Mouse (Mus musculus): ENCODE data around the gene Wdr60. TPM values are rescaled to one million over a fixed set of nuclear protein-coding genes. Genes with fewer than 3 reads are reported as not detected.
A peak's percentile ranks its signal among the peaks of the same experiment; 100 is the strongest.
"Not testable (repeated sequence)": the region's sequence is repeated elsewhere in the genome, so short reads cannot be mapped to it uniquely, and the experiment has no call there.

The Wdr60 gene
- polyA plus RNA-seq, 1 experiment from 2014 or later, result 24.7 TPM

GRCm38 (mm10) chr12:116280653-116281364, 18.0 kb upstream of the Wdr60 start, which contains the start of gene Esyt2:
TSS of gene Esyt2 (plus strand) at chr12:116281196.
- Histone ChIP-seq H3K36me3 (no peaks in the 10 kb centered on the region), H3K4me3 (replicated peaks) (peak within 1 kb of the TSS; percentile 88), H3K9ac (replicated peaks) (peak within 1 kb of the TSS; percentile 94), H3K27me3 (no peaks in the 10 kb centered on the region), H3K27ac (peak within 1 kb of the TSS; percentile 97), H3K4me1 (replicated peaks) (0 out of 2 replicates have a peak, but pooled peaks cover 6% of the 10 kb centered on the region), H3K4me2 (peak within 1 kb of the TSS; percentile 96), H3K9me3 (no peaks in the 10 kb centered on the region)
- WGBS, result under 1% methylated on average over 67 of the region's 68 CpGs
- peak; percentile 98 for ATAC-seq (ENCODE audit: insufficient number of reproducible peaks, insufficient read depth, low FRiP score, low TSS enrichment, low read depth)

- ATAC-seq (ENCODE audit: insufficient number of reproducible peaks, insufficient read depth, low FRiP score, low TSS enrichment, low read depth), result peak; percentile 16
- Histone ChIP-seq H3K4me3 (replicated peaks) (peak overlapping the region; percentile 88), H3K4me1 (replicated peaks) (0 out of 2 replicates have a peak, but pooled peaks cover 6% of the 10 kb centered on the region), H3K9me3 (no peaks in the 10 kb centered on the region), H3K9ac (replicated peaks) (peak overlapping the region; percentile 71), H3K4me2 (peak overlapping the region; percentile 60), H3K27ac (peak overlapping the region; percentile 97), H3K27me3 (no peaks in the 10 kb centered on the region), H3K36me3 (no peaks in the 10 kb centered on the region)
- WGBS, result 3% methylated on average over 7 of the region's 7 CpGs
These were observed 17.4 kb upstream of the Wdr60 start for GRCm38 (mm10) chr12:116280149-116280652.

GRCm38 (mm10) chr12:116279181-116279580, 16.4 kb upstream of the Wdr60 start:
- WGBS, result 93% methylated on average over 2 of the region's 2 CpGs
- Histone ChIP-seq H3K36me3 (no peaks in the 10 kb centered on the region), H3K9me3 (no peaks in the 10 kb centered on the region), H3K4me2 (no peak overlapping the region), H3K27ac (no peak overlapping the region), H3K9ac (replicated peaks) (no peak overlapping the region), H3K27me3 (no peaks in the 10 kb centered on the region), H3K4me1 (replicated peaks) (0 out of 2 replicates have a peak, but pooled peaks cover 6% of the 10 kb centered on the region), H3K4me3 (replicated peaks) (no peak overlapping the region)
- no peak for ATAC-seq (ENCODE audit: insufficient number of reproducible peaks, insufficient read depth, low FRiP score, low TSS enrichment, low read depth)

- no peak overlapping the region for H3K27ac ChIP-seq
- H3K4me1 ChIP-seq (replicated peaks), result 0 out of 2 replicates have a peak, but pooled peaks cover 6% of the 10 kb centered on the region
- H3K27me3 ChIP-seq, result no peaks in the 10 kb centered on the region
- H3K36me3 ChIP-seq, result no peaks in the 10 kb centered on the region
- no peak overlapping the region for H3K4me2 ChIP-seq
- no peaks in the 10 kb centered on the region for H3K9me3 ChIP-seq
- H3K9ac ChIP-seq (replicated peaks), result no peak overlapping the region
- H3K4me3 ChIP-seq (replicated peaks), result no peak overlapping the region
- ATAC-seq (ENCODE audit: insufficient number of reproducible peaks, insufficient read depth, low FRiP score, low TSS enrichment, low read depth), result no peak
- 88% methylated on average over 1 of the region's 1 CpGs for WGBS
These were observed 15.7 kb upstream of the Wdr60 start for GRCm38 (mm10) chr12:116278541-116278940.

- H3K36me3 ChIP-seq, result no peaks in the 10 kb centered on the region
- no peak overlapping the region for H3K9ac ChIP-seq (replicated peaks)
- 0 out of 2 replicates have a peak, but pooled peaks cover 4% of the 10 kb centered on the region for H3K4me1 ChIP-seq (replicated peaks)
- H3K4me3 ChIP-seq (replicated peaks), result no peak overlapping the region
- no peaks in the 10 kb centered on the region for H3K9me3 ChIP-seq
- H3K4me2 ChIP-seq, result no peak overlapping the region
- H3K27ac ChIP-seq, result no peak overlapping the region
- 74% methylated on average over 2 of the region's 2 CpGs for WGBS
- no peaks in the 10 kb centered on the region for H3K27me3 ChIP-seq
- no peak for ATAC-seq (ENCODE audit: insufficient number of reproducible peaks, insufficient read depth, low FRiP score, low TSS enrichment, low read depth)
These were observed 14.1 kb upstream of the Wdr60 start for GRCm38 (mm10) chr12:116276961-116277360.

- Histone ChIP-seq H3K36me3 (no peaks in the 10 kb centered on the region), H3K9ac (replicated peaks) (no peak overlapping the region), H3K4me3 (replicated peaks) (no peak overlapping the region), H3K4me1 (replicated peaks) (0 out of 2 replicates have a peak, but pooled peaks cover 3% of the 10 kb centered on the region), H3K27me3 (no peaks in the 10 kb centered on the region), H3K4me2 (no peak overlapping the region), H3K27ac (no peak overlapping the region), H3K9me3 (no peaks in the 10 kb centered on the region)
- no peak for ATAC-seq (ENCODE audit: insufficient number of reproducible peaks, insufficient read depth, low FRiP score, low TSS enrichment, low read depth)
- WGBS, result 94% methylated on average over 4 of the region's 4 CpGs
These were observed 12.8 kb upstream of the Wdr60 start for GRCm38 (mm10) chr12:116275631-116276030.

- not testable (repeated sequence) for H3K9ac ChIP-seq (replicated peaks); H3K4me3 ChIP-seq (replicated peaks); H3K36me3 ChIP-seq; H3K27ac ChIP-seq; H3K4me1 ChIP-seq (replicated peaks); ATAC-seq (ENCODE audit: insufficient number of reproducible peaks, insufficient read depth, low FRiP score, low TSS enrichment, low read depth); H3K27me3 ChIP-seq; H3K9me3 ChIP-seq; H3K4me2 ChIP-seq
- WGBS, result 77% methylated on average over 2 of the region's 2 CpGs
These were observed 12.3 kb upstream of the Wdr60 start, which contains the start of gene Gm11027 for GRCm38 (mm10) chr12:116275086-116275485. TSS of gene Gm11027 (plus strand) at chr12:116275386.

GRCm38 (mm10) chr12:116273733-116274132, 10.9 kb upstream of the Wdr60 start:
- H3K27ac ChIP-seq, result no peak overlapping the region
- H3K27me3 ChIP-seq, result no peaks in the 10 kb centered on the region
- H3K9ac ChIP-seq (replicated peaks), result no peak overlapping the region
- no peaks in the 10 kb centered on the region for H3K36me3 ChIP-seq
- no peaks in the 10 kb centered on the region for H3K9me3 ChIP-seq
- no peak for ATAC-seq (ENCODE audit: insufficient number of reproducible peaks, insufficient read depth, low FRiP score, low TSS enrichment, low read depth)
- no peaks in the 10 kb centered on the region for H3K4me1 ChIP-seq (replicated peaks)
- 57% methylated on average over 1 of the region's 1 CpGs for WGBS
- no peak overlapping the region for H3K4me3 ChIP-seq (replicated peaks)
- H3K4me2 ChIP-seq, result no peak overlapping the region

GRCm38 (mm10) chr12:116271071-116271470, 8.2 kb upstream of the Wdr60 start:
- Histone ChIP-seq H3K27me3 (no peaks in the 10 kb centered on the region), H3K9me3 (no peaks in the 10 kb centered on the region)
- 96% methylated on average over 2 of the region's 2 CpGs for WGBS

GRCm38 (mm10) chr12:116270538-116270937, 7.7 kb upstream of the Wdr60 start:
- no peak overlapping the region for H3K4me3 ChIP-seq (replicated peaks)
- H3K4me2 ChIP-seq, result no peak overlapping the region
- no peak overlapping the region for H3K9ac ChIP-seq (replicated peaks)
- no peak overlapping the region for H3K27ac ChIP-seq
- no peaks in the 10 kb centered on the region for H3K36me3 ChIP-seq
- 73% methylated on average over 1 of the region's 1 CpGs for WGBS
- no peak for ATAC-seq (ENCODE audit: insufficient number of reproducible peaks, insufficient read depth, low FRiP score, low TSS enrichment, low read depth)
- H3K4me1 ChIP-seq (replicated peaks), result no peaks in the 10 kb centered on the region
- no peaks in the 10 kb centered on the region for H3K27me3 ChIP-seq
- no peaks in the 10 kb centered on the region for H3K9me3 ChIP-seq

More at GRCm38 (mm10) chr12:116271071-116271470, 8.2 kb upstream of the Wdr60 start:
- ATAC-seq (ENCODE audit: insufficient number of reproducible peaks, insufficient read depth, low FRiP score, low TSS enrichment, low read depth), result no peak
- H3K9ac ChIP-seq (replicated peaks), result no peak overlapping the region
- H3K4me1 ChIP-seq (replicated peaks), result no peaks in the 10 kb centered on the region
- no peak overlapping the region for H3K4me3 ChIP-seq (replicated peaks)
- H3K27ac ChIP-seq, result no peak overlapping the region
- H3K4me2 ChIP-seq, result no peak overlapping the region
- H3K36me3 ChIP-seq, result no peaks in the 10 kb centered on the region

- no peak overlapping the region for H3K27ac ChIP-seq
- H3K27me3 ChIP-seq, result peaks cover 3% of the 10 kb centered on the region; the same call in 1 of the 2 replicates
- H3K9ac ChIP-seq (replicated peaks), result no peak overlapping the region
- H3K36me3 ChIP-seq, result no peaks in the 10 kb centered on the region
- no peak for ATAC-seq (ENCODE audit: insufficient number of reproducible peaks, insufficient read depth, low FRiP score, low TSS enrichment, low read depth)
- no peak overlapping the region for H3K4me2 ChIP-seq
- no peaks in the 10 kb centered on the region for H3K9me3 ChIP-seq
- no peaks in the 10 kb centered on the region for H3K4me1 ChIP-seq (replicated peaks)
- H3K4me3 ChIP-seq (replicated peaks), result no peak overlapping the region
- 79% methylated on average over 5 of the region's 5 CpGs for WGBS
These were observed 6.6 kb upstream of the Wdr60 start for GRCm38 (mm10) chr12:116269450-116269849.
